Mouse (Mus musculus): ENCODE results near the gene Snx32.
"Not testable (repeated sequence)": the region's sequence is repeated elsewhere in the genome, so short reads cannot be mapped to it uniquely, and the experiment has no call there.

Gene Snx32

GRCm38 (mm10) chr19:5511074-5511632 is 815 bp upstream of the Snx32 start:
- DNase-seq = no peak

- no peak for DNase-seq
These were observed 6.7 kb downstream of the Snx32 start, which contains the start of gene 1700020D05Rik for GRCm38 (mm10) chr19:5503687-5504086. 1700020D05Rik (minus strand) TSS chr19:5503787.

- DNase-seq = no peak
These were observed 9.9 kb downstream of the Snx32 start for GRCm38 (mm10) chr19:5500330-5500875.

GRCm38 (mm10) chr19:5496052-5496370 is 14.3 kb downstream of the Snx32 start:
- DNase-seq = no peak

- no peak for DNase-seq
These were observed 14.8 kb downstream of the Snx32 start for GRCm38 (mm10) chr19:5495353-5496051.

- peak; percentile 62 for DNase-seq
These were observed 16.0 kb downstream of the Snx32 start for GRCm38 (mm10) chr19:5494314-5494713.

- not testable (repeated sequence) for DNase-seq
These were observed 17.0 kb downstream of the Snx32 start for GRCm38 (mm10) chr19:5493301-5493721.

GRCm38 (mm10) chr19:5492641-5493040 is 17.7 kb downstream of the Snx32 start:
- no peak for DNase-seq

GRCm38 (mm10) chr19:5490898-5491708 is 19.2 kb downstream of the Snx32 start:
- peak; percentile 91 for DNase-seq

GRCm38 (mm10) chr19:5490313-5490897 is 19.9 kb downstream of the Snx32 start, which contains the start of gene Cfl1:
Cfl1 (plus strand) TSS chr19:5490455.
- peak; percentile 97 for DNase-seq

- DNase-seq = not testable (repeated sequence)
These were observed 20.6 kb downstream of the Snx32 start for GRCm38 (mm10) chr19:5489721-5490120.

- DNase-seq = peak; percentile 99
These were observed 21.3 kb downstream of the Snx32 start for GRCm38 (mm10) chr19:5488878-5489571.

- peak; percentile 97 for DNase-seq
These were observed 22.4 kb downstream of the Snx32 start, which contains the start of gene Mus81 for GRCm38 (mm10) chr19:5487768-5488550. Mus81 (minus strand) TSS chr19:5488402.

GRCm38 (mm10) chr19:5486771-5487170 is 23.6 kb downstream of the Snx32 start:
- no peak for DNase-seq

- DNase-seq = no peak
These were observed 24.1 kb downstream of the Snx32 start for GRCm38 (mm10) chr19:5486286-5486685.

GRCm38 (mm10) chr19:5485821-5486220 is 24.5 kb downstream of the Snx32 start:
- DNase-seq = no peak

- no peak for DNase-seq
These were observed 25.0 kb downstream of the Snx32 start for GRCm38 (mm10) chr19:5485371-5485770.

GRCm38 (mm10) chr19:5484496-5484895 is 25.8 kb downstream of the Snx32 start:
- DNase-seq = no peak

- DNase-seq = no peak
These were observed 26.7 kb downstream of the Snx32 start for GRCm38 (mm10) chr19:5483386-5484359.

- DNase-seq = no peak
These were observed 28.9 kb downstream of the Snx32 start for GRCm38 (mm10) chr19:5481398-5481797.
